Comparison of ENCODE assay signal across 8 mouse cellular contexts in the genomic region with DNA sequence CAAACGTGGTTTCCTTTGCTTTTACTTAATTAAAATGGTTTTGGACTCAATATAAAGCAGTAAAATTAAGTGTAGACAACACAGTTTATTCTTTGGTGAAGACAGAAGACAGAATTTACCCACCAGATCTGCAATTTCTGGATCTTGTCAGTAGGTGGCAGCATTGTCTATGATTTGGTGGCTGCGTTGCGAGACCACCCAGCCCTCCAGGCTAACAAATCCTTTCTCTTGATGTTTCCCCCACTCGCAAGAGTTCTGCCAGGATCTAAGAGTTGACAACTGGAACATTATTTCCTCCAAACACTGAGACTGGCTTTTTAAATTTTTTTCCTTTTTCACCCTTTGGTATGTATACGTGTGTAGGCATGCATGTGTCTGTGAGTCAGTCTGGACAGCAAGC. TPM values are rescaled to one million over a fixed set of nuclear protein-coding genes. Genes with fewer than 3 reads are reported as not detected.
DNase-seq lines count a peak whose midpoint lies in the region; ATAC-seq and TF ChIP-seq lines count a peak whose summit lies in the region.

No protein-coding gene starts in this region.

- H3K4me1 ChIP-seq in testis, adult 2 months (ENCODE audit: control insufficient read depth, insufficient read depth, low read length), result no peaks in the 10 kb centered on the region; the same call in 1 of the 2 replicates
- H3K4me1 ChIP-seq in forebrain, embryonic 10.5 days, result peaks cover 65% of the 10 kb centered on the region
- peaks cover 15% of the 10 kb centered on the region for H3K4me1 ChIP-seq in midbrain, embryonic 16.5 days (ENCODE audit: control insufficient read depth, insufficient read depth, low read length)

- ATAC-seq in midbrain, embryonic 16.5 days, result peak; percentile 47; the same call in 1 of the 2 replicates

- TF ChIP-seq CTCF in testis, adult 2 months (IDR thresholded peaks at IDR 0.05; ENCODE audit: control insufficient read depth, insufficient read depth, insufficient replicate concordance, low read depth, low read length), result peak; percentile 59; the same call in 1 of the 2 replicates

- no peak for TF ChIP-seq POLR2A in testis, adult 2 months (IDR thresholded peaks at IDR 0.05; ENCODE audit: control insufficient read depth, low read depth, low read length)

- H3K4me2 ChIP-seq in midbrain, embryonic 16.5 days (ENCODE audit: low read length), result peak overlapping the region; percentile 5; the same call in 1 of the 2 replicates

- H3K27ac ChIP-seq in testis, adult 2 months (ENCODE audit: control insufficient read depth, insufficient read depth, low read depth, low read length), result no peak overlapping the region
- H3K27ac ChIP-seq in forebrain, embryonic 10.5 days, result peak overlapping the region; percentile 87
- H3K27ac ChIP-seq in midbrain, embryonic 16.5 days (ENCODE audit: low read length), result no peak overlapping the region

- H3K4me3 ChIP-seq in testis, adult 2 months (ENCODE audit: control insufficient read depth, low read depth, low read length), result no peak overlapping the region
- peak overlapping the region; percentile 29; the same call in 1 of the 2 replicates for H3K4me3 ChIP-seq in forebrain, embryonic 10.5 days
- H3K4me3 ChIP-seq in midbrain, embryonic 16.5 days (ENCODE audit: low read depth, low read length), result no peak overlapping the region

- H3K9ac ChIP-seq in midbrain, embryonic 16.5 days (ENCODE audit: low read depth, low read length), result no peak overlapping the region

- peaks cover under 1% of the 10 kb centered on the region; the same call in 1 of the 2 replicates for H3K9me3 ChIP-seq in forebrain, embryonic 10.5 days
- no peaks in the 10 kb centered on the region for H3K9me3 ChIP-seq in midbrain, embryonic 16.5 days (replicated peaks; ENCODE audit: control insufficient read depth, low read length, poor library complexity, severe bottlenecking)

- no peaks in the 10 kb centered on the region for H3K27me3 ChIP-seq in testis, adult 2 months (ENCODE audit: control insufficient read depth, insufficient read depth, low read length)
- no peaks in the 10 kb centered on the region for H3K27me3 ChIP-seq in forebrain, embryonic 10.5 days (ENCODE audit: poor library complexity, severe bottlenecking)
- H3K27me3 ChIP-seq in midbrain, embryonic 16.5 days (ENCODE audit: control insufficient read depth, insufficient read depth, low read depth, low read length), result no peaks in the 10 kb centered on the region

- peak; percentile 39 for DNase-seq in cerebellum, adult 9-10 months
- no peak for DNase-seq in cerebellum, adult 9-11 months
- DNase-seq in testis, postnatal 14 days (ENCODE audit: low spot score), result no peak
- DNase-seq in forebrain, embryonic 10.5 days (ENCODE audit: extremely low spot score, low spot score), result peak; percentile 74
- peak; percentile 70 for DNase-seq in kidney, postnatal 10 days
- DNase-seq in gastrocnemius, postnatal 14 days, result no peak

- intact Hi-C loops in gastrocnemius, postnatal 14 days (cut with DNase I; ENCODE audit: low total_unique reads), result loop anchor here (10.0 kb wide), 3 partner anchors 195 to 705 kb away; no protein-coding TSS in a partner anchor

- WGBS in forebrain, embryonic 10.5 days, result 6% methylated on average over 5 of the region's 5 CpGs
- WGBS in midbrain, embryonic 16.5 days, result 3% methylated on average over 5 of the region's 5 CpGs

- H3K36me3 ChIP-seq in testis, adult 2 months (ENCODE audit: control insufficient read depth, insufficient read depth, low read length), result no peaks in the 10 kb centered on the region
- H3K36me3 ChIP-seq in forebrain, embryonic 10.5 days (replicated peaks), result peaks cover 14% of the 10 kb centered on the region
- no peaks in the 10 kb centered on the region for H3K36me3 ChIP-seq in midbrain, embryonic 16.5 days (ENCODE audit: control insufficient read depth, insufficient read depth, low read length)

RNA-seq across cellular contexts. Expression of a gene that starts 10.3 kb away (rescaled TPM):
- 21.6 and 21.8 TPM in 2 replicates for polyA plus RNA-seq in testis, adult 2 months (2012; rRNA removed)
- polyA plus RNA-seq in forebrain, embryonic 10.5 days (2016; fragmentation: Nextera tagmentation; extraction: Ambion mirVana), result 3.5 and 3.6 TPM in 2 replicates
- polyA plus RNA-seq in midbrain, embryonic 16.5 days (2015; fragmentation: Nextera tagmentation; extraction: Ambion mirVana), result 2.0 and 2.5 TPM in 2 replicates
- 10 to 100 TPM in 1 of 2 experiments, 1 to 10 TPM in 1; 9.2 to 11.1 TPM for total RNA-seq in gastrocnemius, postnatal 14 days (2021)

RNA-seq across cellular contexts. Expression of a gene that starts 54.4 kb away (rescaled TPM):
- 3.8 and 3.9 TPM in 2 replicates for polyA plus RNA-seq in testis, adult 2 months (2012; rRNA removed)
- 19.3 and 23.9 TPM in 2 replicates for polyA plus RNA-seq in forebrain, embryonic 10.5 days (2016; fragmentation: Nextera tagmentation; extraction: Ambion mirVana)
- 0.70 and 1.6 TPM in 2 replicates for polyA plus RNA-seq in midbrain, embryonic 16.5 days (2015; fragmentation: Nextera tagmentation; extraction: Ambion mirVana)
- total RNA-seq in gastrocnemius, postnatal 14 days (2021), result 1 to 10 TPM in 1 of 2 experiments, under 1 TPM in 1; 0.93 to 2.4 TPM

Comparison
In these comparisons a context has a peak if more than half of its experiments do, and no peak if none do; other contexts are left out.
1. DNase-seq: peak in cerebellum, adult 9-10 months (single experiment), forebrain, embryonic 10.5 days (single experiment) and kidney, postnatal 10 days (single experiment); none in cerebellum, adult 9-11 months (single experiment), testis, postnatal 14 days (single experiment) and gastrocnemius, postnatal 14 days (single experiment).